Comparison of ENCODE assay signal across 9 mouse cellular contexts in the genomic region with DNA sequence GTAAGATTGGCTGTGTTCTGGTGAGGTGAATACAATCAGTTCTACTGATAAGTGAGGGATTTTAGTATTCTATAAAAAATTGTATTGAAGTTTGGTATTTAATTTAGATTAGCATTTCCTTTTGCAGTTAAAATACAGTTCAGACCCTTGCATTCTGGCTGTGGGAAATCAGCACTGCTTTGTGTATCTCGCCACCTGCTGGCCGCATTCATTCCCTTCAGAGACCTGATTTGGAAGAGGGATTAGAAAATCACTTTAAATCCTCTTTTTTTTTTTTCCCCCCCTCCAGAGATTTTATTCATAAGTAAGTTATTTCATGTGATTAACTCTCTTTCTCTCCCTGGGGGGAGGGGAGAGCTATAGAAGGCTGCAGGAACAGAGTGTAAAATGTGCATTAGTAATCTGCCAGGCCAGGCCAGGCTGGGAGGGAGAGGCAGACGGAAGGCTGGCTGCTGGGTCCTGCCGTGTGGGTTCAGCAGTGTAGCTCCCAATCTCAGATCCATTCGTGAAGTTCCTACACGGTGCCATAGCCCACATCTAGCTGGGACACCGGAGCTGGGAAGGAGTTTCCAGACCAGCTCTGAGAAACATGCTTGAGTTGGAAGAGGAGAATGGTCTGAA. TPM values are rescaled to one million over a fixed set of nuclear protein-coding genes. Genes with fewer than 3 reads are reported as not detected.
A peak's percentile ranks its signal among the peaks of the same experiment; 100 is the strongest.
DNase-seq lines count a peak whose midpoint lies in the region; ATAC-seq lines count a peak whose summit lies in the region.
"Had no signal": no experiment of that assay in that cellular context is flagged by ENCODE, and none has a peak within 500 bp of the region (broad histone marks: within the 10 kb centered on the region; RNA-seq: fewer than 3 reads in every experiment).

No protein-coding gene starts in this region.

- H3K9me3 ChIP-seq in embryonic facial prominence, embryonic 12.5 days, result peaks cover 2% of the 10 kb centered on the region; the same call in 1 of the 2 replicates
- H3K9me3 ChIP-seq: heart, embryonic 15.5 days had no signal

- no peaks in the 10 kb centered on the region for H3K36me3 ChIP-seq in embryonic facial prominence, embryonic 12.5 days
- H3K36me3 ChIP-seq: heart, embryonic 15.5 days had no signal

- H3K4me3 ChIP-seq in embryonic facial prominence, embryonic 12.5 days, result no peak overlapping the region
- H3K4me3 ChIP-seq: heart, embryonic 15.5 days had no signal

- DNase-seq in spleen, adult 18-20 months, result peak; percentile 22 to 68
- DNase-seq in spleen, adult 12 weeks (ENCODE audit: low spot score), result no peak
- DNase-seq in adrenal gland, postnatal 14 days, result peak; percentile 81
- peak; percentile 28 for DNase-seq in hindlimb bud, embryonic 11.5 days (ENCODE audit: extremely low spot score, low read depth, low spot score)
- peak; percentile 82 for DNase-seq in left cerebral cortex, postnatal 4 days
- peak; percentile 14 to 45 for DNase-seq in natural killer cell, adult 2 months (ENCODE audit: low spot score in 2 of 2)
- DNase-seq in urinary bladder, postnatal 36 days (ENCODE audit: low spot score in 2 of 2), result peak; percentile 30 to 65

- H3K27ac ChIP-seq in embryonic facial prominence, embryonic 12.5 days, result no peak overlapping the region
- H3K27ac ChIP-seq: heart, embryonic 15.5 days had no signal

- H3K27me3 ChIP-seq in embryonic facial prominence, embryonic 12.5 days, result no peaks in the 10 kb centered on the region
- H3K27me3 ChIP-seq: heart, embryonic 15.5 days had no signal

- no peak overlapping the region for H3K4me2 ChIP-seq in embryonic facial prominence, embryonic 12.5 days (replicated peaks)
- H3K4me2 ChIP-seq: heart, embryonic 15.5 days had no signal

- intact Hi-C loops in left cerebral cortex, postnatal 4 days (cut with DNase I), result loop anchor here (5.0 kb wide), 1 partner anchor 139 kb away; no protein-coding TSS in a partner anchor

- WGBS in embryonic facial prominence, embryonic 12.5 days, result 20% methylated on average over 7 of the region's 7 CpGs

- H3K9ac ChIP-seq in embryonic facial prominence, embryonic 12.5 days, result no peak overlapping the region
- H3K9ac ChIP-seq: heart, embryonic 15.5 days had no signal

- no peaks in the 10 kb centered on the region for H3K4me1 ChIP-seq in embryonic facial prominence, embryonic 12.5 days
- H3K4me1 ChIP-seq: heart, embryonic 15.5 days had no signal

- ATAC-seq in embryonic facial prominence, embryonic 12.5 days (ENCODE audit: insufficient number of reproducible peaks, insufficient read depth, low FRiP score, low TSS enrichment), result 0 out of 2 replicates have a peak, but pooled peaks have one; percentile 56

RNA-seq across cellular contexts. Expression of gene Tnfrsf13b, which starts 34.8 kb away (rescaled TPM):
- 0.85 and 3.9 TPM in 2 replicates for total RNA-seq in adrenal gland, postnatal 14 days (2021)
- polyA plus RNA-seq in embryonic facial prominence, embryonic 12.5 days (2016; fragmentation: Nextera tagmentation; extraction: Ambion mirVana), result 1.0 and 1.1 TPM in 2 replicates
- 1 to 10 TPM in 1 of 2 experiments, under 1 TPM in 1; 0.70 to 1.1 TPM for total RNA-seq in left cerebral cortex, postnatal 4 days (2021)
